Mouse (Mus musculus) liver, postnatal 0 days (tissue): Measurements from ENCODE around the gene Ubap1. TPM values are rescaled to one million over a fixed set of nuclear protein-coding genes. Genes with fewer than 3 reads are reported as not detected.
A peak's percentile ranks its signal among the peaks of the same experiment; 100 is the strongest.

Source experiments
- ATAC-seq: fragments of 200-750 bp; cut with Nextera tagmentation; 2 replicates; pipeline ENCODE4 v1.8.0; 2017; ENCODE audit warnings: mild to moderate bottlenecking, moderate library complexity
- DNase-seq: peaks from one replicate; pipeline ENCODE4 v3.0.0-alpha.2; 2016
- H3K27ac ChIP-seq: fragments of 300-500 bp; sonication (generic); 2 replicates; pipeline ENCODE4 v1.5.1; 2014; ENCODE audit warnings: antibody characterized with exemption, moderate library complexity, mild to moderate bottlenecking, low read depth
- H3K27me3 ChIP-seq: fragments of 300-500 bp; sonication (generic); 2 replicates; pipeline ENCODE4 v1.6.1; 2014; ENCODE audit warnings: low read length, control low read depth, mixed read lengths; ENCODE audit not compliant: insufficient read depth
- H3K36me3 ChIP-seq: fragments of 300-500 bp; sonication (generic); replicated peaks from 2 replicates; pipeline ENCODE4 v1.6.1; 2014; ENCODE audit warnings: mild to moderate bottlenecking, control low read depth, low read length, moderate library complexity, mixed read lengths; ENCODE audit not compliant: insufficient read depth
- H3K4me1 ChIP-seq: fragments of 300-500 bp; sonication (generic); 2 replicates; pipeline ENCODE4 v1.6.1; 2014; ENCODE audit warnings: antibody characterized with exemption, mild to moderate bottlenecking, control low read depth; ENCODE audit not compliant: insufficient read depth
- H3K4me2 ChIP-seq: fragments of 300-500 bp; sonication (generic); 2 replicates; pipeline ENCODE4 v1.6.1; 2014; ENCODE audit warnings: low read depth, mild to moderate bottlenecking, low read length, moderate library complexity, mixed read lengths
- H3K4me3 ChIP-seq: fragments of 300-500 bp; sonication (generic); 2 replicates; pipeline ENCODE4 v1.5.1; 2014; ENCODE audit warnings: low read depth, low read length
- H3K9ac ChIP-seq: fragments of 300-500 bp; sonication (generic); replicated peaks from 2 replicates; pipeline ENCODE4 v1.6.1; 2014; ENCODE audit warnings: mild to moderate bottlenecking, moderate library complexity
- H3K9me3 ChIP-seq: fragments of 300-500 bp; sonication (generic); 2 replicates; pipeline ENCODE4 v1.6.1; 2016; ENCODE audit warnings: mild to moderate bottlenecking, control low read depth, low read length, mixed read lengths
- CTCF ChIP-seq: sonication (generic); IDR thresholded peaks from 2 replicates; pipeline ENCODE4 v1.5.1; 2016; ENCODE audit warnings: antibody characterized with exemption, low read depth
- EP300 ChIP-seq: IDR thresholded peaks from 2 replicates; pipeline ENCODE4 v1.6.1; 2016; ENCODE audit warnings: antibody characterized with exemption, low read depth, mild to moderate bottlenecking
- WGBS: fragments of 180-500 bp; shearing (Covaris S2); extraction: QIAGEN DNeasy Blood & Tissue Kit; methylation state at CpG from one replicate; pipeline ENCODE4 v1.1.7; 2014; ENCODE audit not compliant: insufficient replicate concordance; 5-methylcytosine and 5-hydroxymethylcytosine counted together
- polyA plus RNA-seq: library from polyadenylated mRNA; unstranded; fragments of >200 nt; fragmentation: Nextera tagmentation; extraction: Ambion mirVana; gene quantifications from 2 replicates; pipeline ENCODE4 v1.2.1, GENCODE M21; 2015

Ubap1 gene
- polyA plus RNA-seq, 1 experiment from 2014 or later, result 25.6 TPM

GRCm38 (mm10) chr4:41331085-41331484 lies 17.7 kb upstream of the Ubap1 start:
- Histone ChIP-seq H3K27ac (peak overlapping the region; percentile 84), H3K27me3 (no peaks in the 10 kb centered on the region), H3K9me3 (no peaks in the 10 kb centered on the region), H3K4me2 (peak overlapping the region; percentile 38), H3K4me1 (peaks cover 40% of the 10 kb centered on the region), H3K4me3 (no peak overlapping the region), H3K9ac (0 out of 2 replicates have a peak overlapping the region, but pooled peaks have one; percentile 52), H3K36me3 (no peaks in the 10 kb centered on the region)
- ATAC-seq (peak; percentile 97), DNase-seq (peak; percentile 71)
- 38% methylated on average over 3 of the region's 3 CpGs for WGBS
- TF ChIP-seq CTCF (no peak), EP300 (peak; percentile 98)

DNA sequence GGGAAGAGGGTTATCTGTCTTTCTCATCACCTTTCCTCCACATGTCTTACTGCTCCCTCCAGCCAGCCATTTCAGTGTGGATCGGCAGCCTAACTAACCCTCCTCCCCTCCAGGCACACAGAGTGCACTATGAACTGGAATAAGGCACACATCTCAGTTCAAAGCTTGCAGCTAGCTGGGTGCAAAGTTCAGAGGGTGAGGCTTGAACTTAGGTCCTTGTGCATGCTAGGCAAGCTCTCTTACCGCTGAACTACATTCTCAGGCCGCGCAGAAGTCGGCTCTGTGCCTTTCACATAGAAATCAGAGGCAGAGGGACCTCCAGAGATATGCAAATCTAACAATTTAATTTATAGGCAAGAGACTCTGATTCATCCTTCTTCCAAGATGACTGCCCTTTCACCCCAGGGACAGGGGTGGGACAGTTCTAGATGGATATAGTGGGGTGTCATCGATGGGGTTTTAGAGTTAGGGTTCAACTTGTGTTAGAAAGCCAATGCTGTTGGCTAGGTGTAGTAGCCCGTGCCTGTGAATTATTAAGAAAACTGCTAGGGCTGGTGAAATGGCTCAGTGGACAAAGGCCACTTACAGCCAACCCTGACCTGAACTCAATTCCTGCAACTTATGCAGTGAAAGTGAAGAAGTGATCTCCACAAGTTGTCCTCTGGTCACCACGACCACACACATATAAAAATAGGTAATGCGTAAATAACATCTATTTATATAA lies 16.9 kb upstream of the Ubap1 start:
- 0 out of 2 replicates have a peak overlapping the region, but pooled peaks have one; percentile 52 for H3K9ac ChIP-seq
- DNase-seq, result peak; percentile 36
- 66% methylated on average over 9 of the region's 9 CpGs for WGBS
- no peak overlapping the region for H3K4me3 ChIP-seq
- H3K4me2 ChIP-seq, result peak overlapping the region; percentile 38
- peak; percentile 53 for ATAC-seq
- no peaks in the 10 kb centered on the region for H3K9me3 ChIP-seq
- peak overlapping the region; percentile 84 for H3K27ac ChIP-seq
- H3K4me1 ChIP-seq, result peaks cover 46% of the 10 kb centered on the region
- no peaks in the 10 kb centered on the region for H3K36me3 ChIP-seq
- no peaks in the 10 kb centered on the region for H3K27me3 ChIP-seq
- no peak for TF ChIP-seq CTCF
- no peak for TF ChIP-seq EP300

- Histone ChIP-seq H3K36me3 (no peaks in the 10 kb centered on the region), H3K9ac (no peak overlapping the region), H3K9me3 (no peaks in the 10 kb centered on the region), H3K4me3 (no peak overlapping the region), H3K27ac (peak overlapping the region; percentile 40; the same call in 1 of the 2 replicates), H3K27me3 (no peaks in the 10 kb centered on the region), H3K4me1 (peaks cover 22% of the 10 kb centered on the region), H3K4me2 (peak overlapping the region; percentile 27; the same call in 1 of the 2 replicates)
- ATAC-seq (peak; percentile 83), DNase-seq (peak; percentile 22)
- TF ChIP-seq CTCF, result no peak
- TF ChIP-seq EP300, result peak; percentile 97
Measured at GRCm38 (mm10) chr4:41336546-41336945, 12.2 kb upstream of the Ubap1 start.

GRCm38 (mm10) chr4:41340912-41341550 lies 7.8 kb upstream of the Ubap1 start:
- H3K9ac ChIP-seq, result no peak overlapping the region
- no peaks in the 10 kb centered on the region for H3K27me3 ChIP-seq
- peaks cover 6% of the 10 kb centered on the region for H3K4me1 ChIP-seq
- no peak overlapping the region for H3K27ac ChIP-seq
- ATAC-seq (no peak), DNase-seq (no peak)
- no peak overlapping the region for H3K4me2 ChIP-seq
- WGBS, result 88% methylated on average over 11 of the region's 11 CpGs
- no peak overlapping the region for H3K4me3 ChIP-seq
- H3K36me3 ChIP-seq, result no peaks in the 10 kb centered on the region
- no peaks in the 10 kb centered on the region for H3K9me3 ChIP-seq
- TF ChIP-seq CTCF, result peak; percentile 36; the same call in 1 of the 2 replicates
- TF ChIP-seq EP300, result no peak

DNA sequence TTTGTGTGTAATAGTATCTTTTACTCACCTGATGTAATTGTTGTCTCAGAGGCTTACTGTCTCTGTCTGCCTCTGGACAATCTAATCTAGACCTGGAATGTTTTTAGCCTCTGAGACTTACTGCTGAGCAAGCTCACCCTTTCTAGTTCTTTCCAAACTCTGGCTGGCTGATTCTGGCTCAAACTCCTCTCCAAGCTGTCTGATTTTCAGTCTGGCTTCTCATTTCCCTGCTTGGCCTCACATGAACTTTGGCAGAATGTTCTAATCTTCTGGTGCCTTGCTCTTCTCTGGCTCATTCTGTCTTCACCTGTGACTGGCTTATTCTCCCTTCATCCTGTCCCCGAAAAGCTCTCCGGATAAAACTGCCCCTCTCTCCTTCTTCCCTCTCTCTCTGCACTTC lies 2.8 kb upstream of the Ubap1 start:
- Histone ChIP-seq H3K9me3 (no peaks in the 10 kb centered on the region), H3K4me3 (no peak overlapping the region), H3K4me1 (peaks cover 8% of the 10 kb centered on the region), H3K27ac (no peak overlapping the region; the same call in 1 of the 2 replicates), H3K4me2 (no peak overlapping the region), H3K27me3 (no peaks in the 10 kb centered on the region), H3K36me3 (no peaks in the 10 kb centered on the region), H3K9ac (no peak overlapping the region)
- 53% methylated on average over 2 of the region's 2 CpGs for WGBS
- ATAC-seq (no peak), DNase-seq (no peak)
- TF ChIP-seq EP300 (no peak), CTCF (no peak)

DNA sequence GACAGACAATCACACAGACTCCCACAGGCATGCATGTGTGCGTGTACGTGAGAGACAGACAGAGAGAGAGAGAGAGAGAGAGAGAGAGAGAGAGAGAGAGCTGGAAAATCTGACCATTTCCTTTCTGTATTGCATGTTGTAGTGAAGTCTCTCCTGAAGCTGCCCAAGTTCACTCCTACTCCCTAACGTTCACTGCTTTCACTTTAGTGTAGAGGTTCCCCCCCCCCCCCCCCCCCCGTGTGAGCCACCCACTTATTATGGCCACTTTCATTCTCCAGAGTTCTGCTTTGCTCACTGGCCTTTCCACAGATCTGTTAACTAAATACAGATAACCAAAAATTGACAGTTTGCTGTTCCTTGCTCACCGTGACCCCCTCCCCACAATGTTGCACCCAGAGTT lies 957 bp upstream of the Ubap1 start:
- peak overlapping the region; percentile 91 for H3K4me3 ChIP-seq
- H3K27me3 ChIP-seq, result no peaks in the 10 kb centered on the region
- no peaks in the 10 kb centered on the region for H3K9me3 ChIP-seq
- DNase-seq (peak; percentile 43), ATAC-seq (no peak)
- peaks cover 3% of the 10 kb centered on the region; the same call in 1 of the 2 replicates for H3K36me3 ChIP-seq
- H3K27ac ChIP-seq, result peak overlapping the region; percentile 98
- WGBS, result 19% methylated on average over 5 of the region's 5 CpGs
- peaks cover 8% of the 10 kb centered on the region for H3K4me1 ChIP-seq
- no peak for TF ChIP-seq CTCF
- TF ChIP-seq EP300, result no peak
- peak overlapping the region; percentile 39; the same call in 1 of the 2 replicates for H3K9ac ChIP-seq
- H3K4me2 ChIP-seq, result peak overlapping the region; percentile 71
